Mouse (Mus musculus) E14TG2a.4 (cell line): ENCODE results near the gene Arfip1.

Experiments used
- CTCF ChIP-seq: conservative IDR thresholded peaks from 2 replicates; pipeline ENCODE4 v1.5.1; 2014; ENCODE audit warnings: low read length
- NANOG ChIP-seq: IDR thresholded peaks from 2 replicates; pipeline ENCODE4 v1.6.1; 2014; ENCODE audit warnings: borderline replicate concordance, low read length, mixed read lengths
- POU5F1 ChIP-seq: IDR thresholded peaks from 2 replicates; pipeline ENCODE4 v1.6.1; 2014; ENCODE audit warnings: low read length, borderline replicate concordance

DNA sequence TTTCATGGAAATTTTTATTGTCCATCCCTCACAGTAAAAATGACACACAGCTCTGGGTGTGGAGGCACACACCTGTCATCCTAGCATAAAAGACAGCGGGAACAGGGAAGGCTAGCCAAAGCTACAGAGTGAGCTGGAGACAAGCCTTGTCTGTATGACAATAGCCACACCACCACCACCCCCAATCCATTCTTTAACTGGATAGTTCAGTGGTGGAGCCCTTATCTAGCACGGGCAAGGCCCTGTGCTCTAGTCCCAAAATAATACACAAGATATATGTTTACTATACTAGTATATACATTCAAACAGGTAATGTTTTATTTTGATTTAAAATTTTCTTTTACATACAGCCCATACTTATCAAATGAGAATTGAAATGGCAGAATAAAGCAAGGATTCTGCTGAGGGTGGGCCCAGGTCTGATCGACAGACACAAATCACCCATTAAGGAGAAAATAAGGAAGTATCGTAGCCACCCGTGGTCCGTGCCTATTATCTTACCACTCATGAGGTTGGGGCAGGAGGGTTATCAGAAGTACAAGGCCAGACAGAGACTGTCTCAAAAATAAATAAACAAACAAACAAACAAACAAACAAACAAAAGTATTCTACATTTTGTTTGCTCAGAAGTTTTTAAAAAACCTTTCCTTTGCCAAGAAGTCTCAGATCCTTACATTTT, 116.5 kb downstream of the Arfip1 start:
- TF ChIP-seq CTCF (no peak), POU5F1 (no peak), NANOG (no peak)
